Mouse (Mus musculus) testis, adult 2 months (tissue): ENCODE measurements at regions not wholly inside any gene's neighbourhood (a gene's known extent, or its start where the extent isn't known, plus 50 kb on each side); places are given as distances from the start of the nearest gene placed in this dataset.

ENCODE experiments used
- CTCF ChIP-seq: fragments of 200-500 bp; IDR thresholded peaks from 2 replicates; pipeline ENCODE4 v1.5.1; 2012; ENCODE audit warnings: low read depth, mild to moderate bottlenecking, inconsistent platforms, low read length, moderate library complexity; ENCODE audit not compliant: control insufficient read depth, insufficient read depth, insufficient replicate concordance
- POLR2A ChIP-seq: fragments of 200-500 bp; IDR thresholded peaks from 2 replicates; pipeline ENCODE4 v1.6.1; 2012; ENCODE audit warnings: low read depth, mild to moderate bottlenecking, inconsistent platforms, low read length, moderate library complexity; ENCODE audit not compliant: control insufficient read depth

GRCm38 (mm10) chr19:21030971-21031370 lies 77.0 kb upstream of the Tmc1 start:
- TF ChIP-seq CTCF: no peak
- no peak for TF ChIP-seq POLR2A
